Mouse (Mus musculus) erythroblast, embryonic 14.5 days (primary cell): ENCODE data around the gene Fars2. TPM values are rescaled to one million over a fixed set of nuclear protein-coding genes. Genes with fewer than 3 reads are reported as not detected.

Experiments used
- H3K27me3 ChIP-seq: 2 replicates; pipeline ENCODE4 v1.6.1; 2012; ENCODE audit warnings: inconsistent platforms; ENCODE audit not compliant: control insufficient read depth
- H3K36me3 ChIP-seq: 2 replicates; pipeline ENCODE4 v1.6.1; 2012; ENCODE audit warnings: mild to moderate bottlenecking, inconsistent platforms; ENCODE audit not compliant: control insufficient read depth
- H3K4me1 ChIP-seq: 2 replicates; pipeline ENCODE4 v1.6.1; 2012; ENCODE audit warnings: inconsistent platforms; ENCODE audit not compliant: control insufficient read depth
- H3K4me3 ChIP-seq: replicated peaks from 2 replicates; pipeline ENCODE3; 2012; ENCODE audit warnings: moderate library complexity, mild to moderate bottlenecking, inconsistent platforms
- H3K9me3 ChIP-seq: 2 replicates; pipeline ENCODE4 v1.6.1; 2012; ENCODE audit warnings: low read length, inconsistent platforms, mixed read lengths; ENCODE audit not compliant: control insufficient read depth
- GATA1 ChIP-seq: IDR thresholded peaks from 2 replicates; pipeline ENCODE4 v1.6.1; 2012; ENCODE audit warnings: low read length, inconsistent platforms, mixed read lengths
- TAL1 ChIP-seq: IDR thresholded peaks from 3 replicates; pipeline ENCODE4 v1.6.1; 2012; ENCODE audit warnings: low read length, inconsistent platforms, mixed read lengths
- polyA plus RNA-seq: library from polyadenylated mRNA; stranded (reverse); fragments of >175 nt; gene quantifications from 2 replicates; pipeline ENCODE4 v1.2.3, GENCODE M21; 2012

Fars2 gene
- polyA plus RNA-seq, 1 experiment: 7.4 TPM

DNA sequence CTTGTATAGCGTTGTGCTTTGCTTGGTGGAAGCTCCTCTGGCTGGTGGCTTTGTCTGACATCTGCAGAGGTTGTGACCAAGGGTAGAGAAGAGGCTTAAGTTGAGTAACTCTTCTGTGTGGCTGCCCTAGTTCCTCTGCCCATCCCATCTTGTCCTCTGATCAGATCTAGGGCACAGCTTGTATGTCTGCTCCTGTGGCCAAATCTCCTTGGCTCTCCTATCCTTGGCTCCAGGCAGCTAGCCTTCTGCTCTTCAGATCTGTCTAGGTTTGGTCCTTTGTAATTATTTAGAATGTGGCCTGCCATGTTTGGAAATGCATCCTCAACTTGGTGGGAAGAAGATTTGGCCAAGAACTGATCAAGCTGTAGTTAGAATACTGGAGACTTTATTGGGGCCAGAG lies 150.2 kb downstream of the Fars2 start:
- no peak overlapping the region for H3K4me3 ChIP-seq
- no peaks in the 10 kb centered on the region for H3K27me3 ChIP-seq
- no peaks in the 10 kb centered on the region for H3K36me3 ChIP-seq
- TF ChIP-seq TAL1 (no peak), GATA1 (no peak)
- no peaks in the 10 kb centered on the region for H3K9me3 ChIP-seq
- H3K4me1 ChIP-seq: no peaks in the 10 kb centered on the region

DNA sequence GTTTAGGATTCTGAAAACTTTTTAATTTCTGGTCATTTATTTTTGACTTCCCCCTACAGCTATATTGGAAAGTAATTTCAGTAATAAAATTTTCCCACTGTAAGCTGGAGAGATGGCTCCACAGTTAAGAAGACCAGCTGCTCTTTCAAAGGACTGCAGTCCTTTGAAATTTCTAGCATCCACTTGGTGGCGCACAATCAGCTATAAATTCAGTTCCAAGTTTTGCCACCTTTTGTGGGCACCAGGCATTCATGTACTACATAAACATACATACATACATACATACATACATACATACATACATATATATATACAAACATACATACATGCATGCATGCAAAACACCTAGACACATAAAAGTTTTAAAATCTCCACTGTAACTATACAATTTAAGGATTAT lies 153.7 kb downstream of the Fars2 start:
- no peak for TF ChIP-seq GATA1
- Histone ChIP-seq H3K4me1 (no peaks in the 10 kb centered on the region), H3K4me3 (no peak overlapping the region)

DNA sequence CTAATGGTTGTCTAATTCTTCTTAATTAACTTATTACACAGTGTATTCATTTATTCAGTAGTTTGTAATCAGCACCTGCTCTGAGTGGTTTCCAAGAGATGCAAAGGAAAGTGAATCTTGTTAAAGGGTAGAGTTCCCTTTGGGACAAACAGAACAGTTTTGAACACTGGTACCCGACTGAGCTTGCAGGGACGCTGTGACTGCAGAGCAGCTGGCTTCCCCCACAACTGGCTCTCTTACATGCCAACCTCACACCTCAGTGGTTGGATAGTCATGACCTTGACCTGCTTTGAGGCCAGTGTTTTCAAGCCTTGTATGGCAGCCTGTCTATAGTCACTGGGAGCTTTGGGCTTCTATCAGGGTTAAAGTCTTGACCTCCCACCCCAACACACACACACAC lies 156.3 kb downstream of the Fars2 start:
- TF ChIP-seq TAL1 (no peak), GATA1 (no peak)
- Histone ChIP-seq H3K4me1 (no peaks in the 10 kb centered on the region), H3K27me3 (no peaks in the 10 kb centered on the region), H3K4me3 (no peak overlapping the region), H3K36me3 (no peaks in the 10 kb centered on the region), H3K9me3 (no peaks in the 10 kb centered on the region)

More for the DNA sequence above, 153.7 kb downstream of the Fars2 start:
- Histone ChIP-seq H3K27me3 (no peaks in the 10 kb centered on the region), H3K36me3 (no peaks in the 10 kb centered on the region), H3K9me3 (no peaks in the 10 kb centered on the region)

DNA sequence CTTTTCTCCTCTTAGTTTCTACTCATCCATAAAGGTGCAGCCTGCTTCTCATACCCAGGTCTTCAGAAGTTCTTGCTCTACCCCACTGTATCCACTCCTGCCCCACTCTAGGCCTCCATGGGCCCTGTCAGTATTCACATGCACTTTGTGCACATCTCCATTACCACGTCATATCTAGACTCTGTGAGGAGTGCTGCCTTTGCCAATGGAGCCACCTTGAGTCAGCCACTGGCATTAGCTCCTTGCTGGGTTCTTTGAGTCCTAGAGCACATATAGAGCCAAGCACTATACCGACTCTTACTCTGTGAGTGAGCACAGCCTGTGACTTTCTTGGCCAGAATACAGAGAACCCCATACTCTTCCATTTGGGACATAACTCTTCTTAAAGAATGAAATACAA lies 159.0 kb downstream of the Fars2 start:
- no peaks in the 10 kb centered on the region for H3K4me1 ChIP-seq
- no peaks in the 10 kb centered on the region for H3K9me3 ChIP-seq
- H3K4me3 ChIP-seq: no peak overlapping the region
- H3K27me3 ChIP-seq: no peaks in the 10 kb centered on the region
- TF ChIP-seq TAL1 (no peak), GATA1 (no peak)
- no peaks in the 10 kb centered on the region for H3K36me3 ChIP-seq

DNA sequence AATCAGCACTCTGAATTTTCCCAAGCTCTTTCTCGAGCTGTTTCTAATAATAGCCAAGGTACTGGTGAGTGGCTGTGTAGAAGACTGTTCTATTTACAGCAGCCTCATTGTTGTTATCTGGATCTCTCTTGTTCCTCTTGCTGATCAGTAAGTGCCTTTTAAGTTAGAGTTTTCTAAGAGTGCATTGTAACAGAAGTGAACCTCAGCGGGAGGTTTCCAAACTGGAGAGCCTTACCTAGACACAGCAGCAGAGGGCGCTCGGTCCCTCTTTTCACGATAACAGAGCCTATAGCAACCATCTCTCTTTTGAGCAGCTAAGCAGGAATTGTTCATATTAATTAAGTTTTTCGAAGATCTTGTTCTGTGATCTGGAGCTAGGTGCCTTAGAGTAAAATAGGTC lies 164.8 kb downstream of the Fars2 start:
- H3K27me3 ChIP-seq: no peaks in the 10 kb centered on the region
- H3K4me1 ChIP-seq: no peaks in the 10 kb centered on the region
- no peaks in the 10 kb centered on the region for H3K9me3 ChIP-seq
- no peak overlapping the region for H3K4me3 ChIP-seq
- no peak for TF ChIP-seq GATA1
- no peak for TF ChIP-seq TAL1
- no peaks in the 10 kb centered on the region for H3K36me3 ChIP-seq

DNA sequence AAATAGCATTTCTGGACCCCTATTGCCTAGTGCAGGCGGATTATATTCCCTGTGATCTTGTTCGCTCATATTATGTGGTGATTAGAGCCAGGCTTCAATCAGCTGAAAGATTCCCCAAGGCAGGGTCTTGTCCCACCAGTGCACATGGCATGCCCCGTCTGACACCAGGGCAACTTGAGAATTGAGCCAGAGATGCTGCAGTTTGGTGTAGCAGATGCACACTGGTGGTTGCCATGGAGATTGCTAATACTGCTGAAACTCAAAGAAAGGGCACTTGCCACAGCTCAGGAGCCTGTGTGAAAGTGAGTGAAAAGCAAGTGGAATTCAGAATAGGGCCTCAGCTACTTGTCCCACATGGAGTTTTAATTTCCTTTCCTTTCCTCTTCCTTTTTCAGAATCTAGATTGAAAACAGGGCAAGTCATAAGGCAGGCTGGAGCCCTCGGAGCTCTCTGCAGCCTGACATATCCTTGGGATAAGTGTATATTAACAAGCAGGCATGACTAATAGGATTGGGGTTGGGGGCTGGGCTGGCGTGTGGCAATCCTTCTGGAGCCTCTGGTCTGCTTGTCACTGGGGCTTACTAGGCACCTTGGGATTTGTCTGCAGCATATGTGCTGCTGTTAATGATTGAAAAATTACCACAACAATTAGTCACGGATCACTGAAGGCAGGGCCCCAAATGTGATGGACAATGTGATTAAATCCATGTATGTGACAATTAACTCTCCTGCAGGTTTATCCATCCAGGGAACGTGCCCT lies 165.8 kb downstream of the Fars2 start:
- no peak for TF ChIP-seq GATA1
- H3K27me3 ChIP-seq: no peaks in the 10 kb centered on the region
- H3K9me3 ChIP-seq: no peaks in the 10 kb centered on the region
- H3K4me1 ChIP-seq: no peaks in the 10 kb centered on the region
- no peak overlapping the region for H3K4me3 ChIP-seq
- no peaks in the 10 kb centered on the region for H3K36me3 ChIP-seq

DNA sequence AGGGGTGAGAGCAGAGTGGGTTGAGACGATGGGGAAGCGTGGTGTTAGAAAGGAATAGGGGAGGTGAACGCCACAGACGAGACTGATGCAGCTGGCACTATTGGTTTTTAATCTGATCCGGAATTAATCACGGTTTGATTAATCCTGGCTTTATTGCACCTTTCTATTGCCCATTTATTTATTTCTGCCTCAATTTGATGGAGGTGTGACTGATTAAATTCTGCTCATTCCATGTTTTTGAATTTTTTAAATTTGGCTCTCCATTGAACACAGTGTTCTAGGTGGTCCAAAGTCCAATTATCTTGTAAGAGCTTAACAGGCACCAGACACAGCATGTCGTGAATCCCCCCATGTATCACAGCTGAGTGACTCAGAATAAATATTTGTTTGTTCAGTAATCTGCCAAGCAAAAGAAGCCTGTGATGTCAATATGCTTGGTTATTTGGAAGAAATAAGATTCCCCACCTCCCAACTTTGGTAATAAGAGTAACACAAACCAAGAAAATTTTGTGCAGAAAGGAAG lies 166.4 kb downstream of the Fars2 start:
- Histone ChIP-seq H3K27me3 (no peaks in the 10 kb centered on the region), H3K4me3 (no peak overlapping the region), H3K36me3 (no peaks in the 10 kb centered on the region), H3K4me1 (no peaks in the 10 kb centered on the region), H3K9me3 (no peaks in the 10 kb centered on the region)
- TF ChIP-seq GATA1 (no peak), TAL1 (no peak)

DNA sequence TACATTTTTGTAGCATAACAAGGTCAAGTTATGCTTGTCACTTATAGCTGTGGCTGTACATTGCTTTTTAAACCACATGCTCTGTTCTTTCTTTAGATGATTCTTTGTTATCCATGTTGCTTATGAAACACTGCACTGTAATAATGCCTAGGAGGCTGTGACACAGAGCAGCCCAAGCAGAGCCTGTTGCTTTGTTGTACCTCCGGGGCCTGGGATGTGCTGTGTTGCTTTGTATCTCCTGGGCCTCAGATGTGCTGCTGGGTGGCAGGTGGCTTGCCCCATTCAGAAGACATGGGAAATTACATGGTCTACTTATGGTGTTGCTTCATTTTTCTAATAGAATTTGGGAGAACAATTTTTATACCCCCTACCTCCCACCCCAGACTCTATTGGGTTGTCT lies 166.9 kb downstream of the Fars2 start:
- no peaks in the 10 kb centered on the region for H3K4me1 ChIP-seq
- no peaks in the 10 kb centered on the region for H3K36me3 ChIP-seq

DNA sequence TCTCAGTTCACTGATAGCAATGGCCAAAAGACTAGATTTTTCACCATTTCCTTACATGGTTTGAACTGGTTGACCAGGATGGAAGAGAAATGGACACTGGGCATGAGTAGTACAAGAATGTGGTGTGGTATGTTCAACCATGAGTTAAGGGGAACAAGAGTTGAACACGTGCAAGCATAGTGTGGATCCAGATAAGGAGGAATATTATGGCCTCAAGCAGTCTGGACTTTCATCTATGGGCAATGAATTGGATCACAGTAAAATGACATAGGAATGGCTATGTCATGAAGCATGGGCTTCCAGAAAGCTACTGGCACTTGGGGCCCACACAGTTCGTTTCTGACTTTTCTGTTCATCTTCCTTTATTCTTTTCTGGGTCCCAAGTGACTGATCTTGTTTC lies 168.0 kb downstream of the Fars2 start:
- H3K27me3 ChIP-seq: no peaks in the 10 kb centered on the region
- no peaks in the 10 kb centered on the region for H3K36me3 ChIP-seq
- H3K9me3 ChIP-seq: no peaks in the 10 kb centered on the region
- TF ChIP-seq GATA1: no peak
- no peak for TF ChIP-seq TAL1
- no peak overlapping the region for H3K4me3 ChIP-seq
- H3K4me1 ChIP-seq: no peaks in the 10 kb centered on the region

More for the DNA sequence above, 166.9 kb downstream of the Fars2 start:
- no peaks in the 10 kb centered on the region for H3K9me3 ChIP-seq
- H3K4me3 ChIP-seq: no peak overlapping the region
- TF ChIP-seq TAL1: no peak
- TF ChIP-seq GATA1: no peak
- no peaks in the 10 kb centered on the region for H3K27me3 ChIP-seq

DNA sequence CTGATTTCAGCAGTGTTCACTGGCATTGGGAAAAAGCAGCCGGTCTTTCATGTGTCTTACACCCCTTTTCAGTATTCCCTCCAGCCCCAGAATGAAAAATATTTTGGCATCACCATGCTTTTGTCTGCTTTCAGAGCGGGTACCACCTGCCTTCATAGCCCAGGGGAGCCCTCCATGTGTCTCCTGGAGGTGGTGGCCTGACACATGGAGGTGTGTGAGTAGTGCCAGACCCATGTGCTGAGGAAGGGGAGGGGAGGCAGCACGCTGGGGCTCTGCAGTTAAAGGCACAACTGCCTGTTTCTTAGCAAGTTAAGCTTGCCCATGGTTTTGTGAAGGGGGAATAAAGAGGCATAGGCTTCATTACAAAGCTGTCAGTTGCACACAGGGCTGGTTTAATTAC lies 176.3 kb downstream of the Fars2 start:
- TF ChIP-seq GATA1: no peak
- Histone ChIP-seq H3K4me3 (no peak overlapping the region), H3K9me3 (no peaks in the 10 kb centered on the region), H3K27me3 (no peaks in the 10 kb centered on the region), H3K4me1 (no peaks in the 10 kb centered on the region), H3K36me3 (no peaks in the 10 kb centered on the region)
